Comparison of ENCODE assay signal across 16 mouse cellular contexts in genomic region chr8:5674971-5675370, GRCm38 (mm10).
"Had no signal": no experiment of that assay in that cellular context is flagged by ENCODE, and none has a peak within 500 bp of the region (broad histone marks: within the 10 kb centered on the region; RNA-seq: fewer than 3 reads in every experiment).

No protein-coding gene starts in this region.

- ATAC-seq: lung, postnatal 0 days; midbrain, embryonic 13.5 days; midbrain, embryonic 15.5 days had no signal

- DNase-seq: lung, adult 2 months; lung, postnatal 14 days; lung, postnatal 36 days; right cerebral cortex, postnatal 14 days; thymus, adult 18-20 months; thymus, postnatal 14 days; thymus, postnatal 36 days had no signal

- H3K4me1 ChIP-seq: lung, embryonic 15.5 days; megakaryocyte, embryonic 14.5 days; midbrain, embryonic 13.5 days; midbrain, embryonic 15.5 days; neural tube, embryonic 12.5 days; stomach, embryonic 15.5 days had no signal

- H3K4me3 ChIP-seq: lung, embryonic 15.5 days; megakaryocyte, embryonic 14.5 days; midbrain, embryonic 13.5 days; midbrain, embryonic 15.5 days; neural tube, embryonic 12.5 days; stomach, embryonic 15.5 days had no signal

- H3K4me2 ChIP-seq: lung, embryonic 15.5 days; midbrain, embryonic 11.5 days; midbrain, embryonic 13.5 days; midbrain, embryonic 15.5 days; neural tube, embryonic 12.5 days; stomach, embryonic 15.5 days had no signal

- H3K36me3 ChIP-seq: lung, embryonic 15.5 days; midbrain, embryonic 13.5 days; midbrain, embryonic 15.5 days; neural tube, embryonic 12.5 days; stomach, embryonic 15.5 days had no signal

- H3K9me3 ChIP-seq: lung, embryonic 15.5 days; megakaryocyte, embryonic 14.5 days; midbrain, embryonic 13.5 days; midbrain, embryonic 15.5 days; neural tube, embryonic 12.5 days; stomach, embryonic 15.5 days had no signal

- H3K9ac ChIP-seq: lung, embryonic 15.5 days; midbrain, embryonic 13.5 days; midbrain, embryonic 15.5 days; neural tube, embryonic 12.5 days; stomach, embryonic 15.5 days had no signal

- H3K27me3 ChIP-seq: lung, embryonic 15.5 days; megakaryocyte, embryonic 14.5 days; midbrain, embryonic 13.5 days; midbrain, embryonic 15.5 days; neural tube, embryonic 12.5 days; stomach, embryonic 15.5 days had no signal

- H3K27ac ChIP-seq: lung, embryonic 15.5 days; macrophage; midbrain, embryonic 13.5 days; midbrain, embryonic 15.5 days; neural tube, embryonic 12.5 days; stomach, embryonic 15.5 days had no signal
